Mouse (Mus musculus) granulocyte monocyte progenitor cell, adult 5-6 weeks (primary cell): Measurements from ENCODE around the gene Ppp1r36. TPM values are rescaled to one million over a fixed set of nuclear protein-coding genes. Genes with fewer than 3 reads are reported as not detected.
"Not testable (repeated sequence)": the region's sequence is repeated elsewhere in the genome, so short reads cannot be mapped to it uniquely, and the experiment has no call there.

Source experiments
- ATAC-seq: replicated peaks from 2 replicates; pipeline ENCODE4 v1.8.0; 2016; ENCODE audit warnings: mild to moderate bottlenecking, moderate TSS enrichment, inconsistent platforms; ENCODE audit not compliant: poor library complexity, severe bottlenecking
- total RNA-seq, 2 experiments: library from RNA; stranded (forward) in 1 of 2; stranded (reverse) in 1 of 2; fragments of 200-712, 200-1000 nt in 1 of 2; fragments of >200 nt in 1 of 2; fragmentation: Nextera tagmentation in 1 of 2; gene quantifications; 2 replicates each; pipeline ENCODE4 v1.2.3; 2014 to 2017

Gene Ppp1r36
- total RNA-seq, 2 experiments from 2014 or later: not detected

DNA sequence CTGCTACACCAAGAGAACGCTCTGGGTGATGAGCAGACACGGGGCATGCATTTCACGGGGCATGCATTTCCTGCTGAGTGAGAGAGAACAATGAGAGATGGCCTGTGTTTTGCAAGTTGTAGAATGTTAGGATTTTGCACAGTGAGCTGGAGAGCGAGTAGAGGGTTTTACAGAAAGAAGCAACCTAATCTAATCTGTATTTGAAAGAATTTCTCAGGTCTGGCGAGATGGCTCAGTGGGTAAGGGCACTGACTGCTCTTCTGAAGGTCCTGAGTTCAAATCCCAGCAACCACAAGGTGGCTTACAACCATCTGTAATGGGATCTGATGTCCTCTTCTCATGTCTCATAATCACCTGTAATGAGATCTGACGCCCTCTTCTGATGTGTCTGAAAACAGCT lies 26.1 kb downstream of the Ppp1r36 start:
- ATAC-seq: not testable (repeated sequence)

DNA sequence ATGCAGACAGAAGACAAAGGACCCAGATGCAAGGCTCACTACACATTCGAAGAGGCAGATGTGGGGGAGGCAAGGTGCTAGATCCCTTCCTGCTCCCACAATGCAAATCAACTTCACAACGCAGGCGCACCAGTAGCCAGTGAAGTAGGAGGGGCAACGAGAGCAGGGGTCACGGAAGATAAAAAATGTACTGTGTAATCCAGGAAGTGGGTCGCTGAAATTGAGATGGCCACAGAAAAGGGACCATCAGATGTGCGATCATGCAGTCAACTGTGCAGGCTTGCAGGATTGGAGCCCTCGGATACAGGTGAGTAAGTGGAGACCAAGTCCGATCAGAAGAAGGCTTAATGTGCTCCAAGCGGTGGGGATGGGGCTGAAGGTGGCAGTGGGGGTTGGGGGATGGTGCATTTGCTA lies 27.0 kb downstream of the Ppp1r36 start:
- ATAC-seq: peak; percentile 27; the same call in 1 of the 2 replicates

DNA sequence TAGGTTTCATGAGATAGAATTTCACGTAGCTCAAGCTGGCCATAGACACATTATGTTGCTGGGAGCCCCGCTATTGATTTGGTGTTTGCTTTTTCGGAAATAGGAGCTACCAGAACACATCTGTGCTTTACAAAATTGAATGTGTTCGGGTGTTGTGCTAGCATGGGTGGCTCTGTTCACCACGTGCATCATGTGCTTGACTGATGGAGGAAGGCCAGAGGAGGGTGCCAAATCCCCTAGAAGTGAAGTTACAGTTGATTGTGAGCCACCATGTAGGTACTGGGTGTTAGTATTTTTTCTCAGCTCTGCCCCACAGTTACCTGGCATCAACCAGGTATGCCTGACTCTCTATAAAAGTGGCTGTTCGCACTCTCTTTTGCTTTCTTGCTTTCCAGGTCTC lies 27.5 kb downstream of the Ppp1r36 start:
- ATAC-seq: no peak

DNA sequence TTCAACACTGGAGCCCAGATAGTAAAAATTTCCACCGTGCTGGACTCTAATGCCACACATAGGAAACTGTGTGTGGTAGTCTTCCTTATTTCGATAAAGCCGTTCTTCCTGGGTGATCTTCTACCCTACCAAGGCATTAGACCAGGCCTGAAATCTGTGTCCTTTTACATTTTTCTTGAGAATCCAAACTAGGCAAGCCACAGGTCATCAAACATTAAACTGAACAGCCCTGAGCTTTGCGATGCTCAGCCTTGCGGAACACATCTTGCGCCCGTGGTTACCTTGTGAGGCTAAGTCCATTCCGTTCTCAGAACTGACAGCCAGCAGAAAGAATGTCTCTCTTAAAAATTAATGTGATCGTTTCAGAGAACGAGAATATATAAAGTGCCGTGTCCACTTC lies 28.9 kb downstream of the Ppp1r36 start:
- ATAC-seq: no peak

DNA sequence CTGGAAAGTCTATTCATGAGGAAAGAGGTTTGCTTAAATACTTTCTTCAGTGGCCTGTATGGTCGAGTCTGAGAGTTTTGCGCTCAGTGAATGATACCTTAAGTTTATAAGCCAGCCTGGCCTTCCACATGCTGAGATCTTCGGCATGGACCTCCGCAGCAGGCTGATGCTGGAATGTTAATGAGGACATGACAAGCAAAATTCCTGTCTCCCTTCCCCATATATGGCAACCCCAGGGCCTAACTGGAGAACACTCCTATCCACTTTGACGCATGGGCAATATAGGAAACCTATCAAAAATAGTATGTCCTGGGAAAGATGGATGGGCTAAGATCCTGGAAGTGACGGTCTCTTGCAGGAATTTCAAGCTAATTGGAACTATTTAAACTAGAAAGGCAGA lies 30.8 kb downstream of the Ppp1r36 start:
- ATAC-seq: no peak

DNA sequence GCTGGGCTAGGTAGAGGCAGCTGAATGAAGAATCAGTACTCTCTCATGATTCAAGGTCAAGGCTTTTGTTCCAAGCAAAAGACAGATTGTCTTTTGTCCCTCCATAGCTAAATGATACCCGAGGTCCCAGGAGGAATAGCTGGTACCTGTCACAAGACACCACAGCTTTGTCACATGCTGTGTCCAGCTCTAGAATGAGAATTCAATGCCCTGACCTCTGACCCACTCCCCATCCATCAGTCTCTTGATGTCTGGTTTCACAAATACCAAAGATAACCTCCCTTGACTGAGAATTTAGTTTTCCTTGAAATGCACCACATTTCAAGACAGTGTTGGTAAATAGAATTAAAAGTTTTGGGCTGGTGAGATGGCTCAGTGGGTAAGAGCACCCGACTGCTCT lies 34.9 kb downstream of the Ppp1r36 start:
- ATAC-seq: no peak

DNA sequence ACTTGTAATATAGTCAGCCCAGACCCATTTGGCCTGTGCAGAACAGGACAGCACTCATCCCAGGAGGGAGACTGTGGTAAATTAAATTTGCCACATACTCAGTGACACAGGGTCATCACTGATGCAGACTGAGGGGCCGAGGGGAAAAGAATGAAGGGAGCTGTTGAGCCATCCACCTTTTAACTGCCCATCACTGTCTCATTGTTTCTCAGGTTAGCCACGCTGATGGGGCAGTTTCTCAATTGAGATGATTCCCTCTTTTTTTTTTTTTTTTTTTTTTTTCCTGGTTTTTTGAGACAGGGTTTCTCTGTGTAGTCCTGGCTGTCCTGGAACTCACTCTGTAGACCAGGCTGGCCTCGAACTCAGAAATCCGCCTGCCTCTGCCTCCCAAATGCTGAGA lies 41.1 kb downstream of the Ppp1r36 start:
- ATAC-seq: not testable (repeated sequence)

DNA sequence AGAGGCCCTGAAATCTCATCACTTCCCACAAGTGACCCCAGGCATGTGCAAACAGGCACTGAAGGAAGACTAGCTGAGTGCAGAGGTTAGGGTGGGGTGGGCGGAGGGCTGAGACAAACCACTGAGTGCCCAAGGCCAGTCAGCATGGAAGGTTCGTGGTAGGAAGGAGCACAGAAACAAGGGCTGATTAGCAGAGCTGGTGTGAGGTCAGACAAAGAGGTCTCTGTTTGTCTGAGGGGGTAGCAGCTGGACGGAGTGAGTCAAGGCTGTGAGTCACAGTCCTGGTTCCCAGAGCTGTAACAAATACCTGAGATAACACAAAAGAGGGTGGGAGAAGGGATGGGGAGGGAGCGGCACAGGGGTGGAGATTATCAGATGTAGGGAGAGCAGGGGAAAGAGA lies 41.7 kb downstream of the Ppp1r36 start:
- ATAC-seq: no peak

DNA sequence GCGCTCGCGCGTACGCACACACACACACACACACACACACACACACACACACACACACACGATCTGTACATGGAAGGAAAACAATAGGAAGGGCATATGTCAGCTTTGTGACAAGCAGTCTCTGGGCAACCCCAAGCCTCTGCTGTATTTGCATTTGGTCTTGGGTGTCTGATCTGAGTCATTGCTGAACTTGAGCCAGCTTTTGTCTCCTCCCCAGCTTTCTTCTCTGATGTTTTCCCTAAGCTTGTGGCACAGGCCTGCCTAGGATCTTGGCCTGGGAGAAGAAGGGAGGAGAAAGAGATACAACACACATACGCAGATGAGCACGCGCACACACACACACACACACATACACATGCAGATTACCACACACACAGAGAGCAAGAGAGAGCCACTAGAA lies 46.1 kb downstream of the Ppp1r36 start:
- no peak for ATAC-seq

DNA sequence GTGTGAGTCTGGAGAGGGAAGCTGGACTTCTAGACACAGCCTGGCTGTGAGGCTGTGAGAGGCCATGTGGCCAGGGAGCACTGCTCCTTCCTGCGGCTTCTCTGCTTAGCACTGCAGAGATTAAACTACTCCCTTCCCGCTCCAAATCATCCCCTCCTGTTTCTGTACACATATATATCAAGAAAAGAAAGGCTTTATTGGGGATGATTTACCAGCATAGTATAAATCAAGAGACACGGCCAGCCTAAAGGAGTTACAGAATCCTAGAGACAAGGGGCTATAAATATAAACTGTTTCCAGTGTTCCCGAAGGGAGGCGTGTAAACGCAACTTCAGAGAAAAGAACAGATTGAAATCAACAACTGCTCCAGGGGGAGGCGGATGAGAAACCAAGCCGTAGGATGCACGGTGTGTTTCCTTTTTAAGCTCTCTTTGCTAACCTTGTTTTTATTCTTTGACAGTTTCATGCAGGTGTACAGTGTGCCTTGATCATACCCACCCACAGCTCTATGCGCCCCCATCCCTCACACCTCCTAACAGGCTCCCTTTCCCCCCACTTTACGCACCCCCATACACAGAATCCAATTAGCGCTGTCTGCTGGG lies 47.4 kb downstream of the Ppp1r36 start:
- ATAC-seq: no peak

DNA sequence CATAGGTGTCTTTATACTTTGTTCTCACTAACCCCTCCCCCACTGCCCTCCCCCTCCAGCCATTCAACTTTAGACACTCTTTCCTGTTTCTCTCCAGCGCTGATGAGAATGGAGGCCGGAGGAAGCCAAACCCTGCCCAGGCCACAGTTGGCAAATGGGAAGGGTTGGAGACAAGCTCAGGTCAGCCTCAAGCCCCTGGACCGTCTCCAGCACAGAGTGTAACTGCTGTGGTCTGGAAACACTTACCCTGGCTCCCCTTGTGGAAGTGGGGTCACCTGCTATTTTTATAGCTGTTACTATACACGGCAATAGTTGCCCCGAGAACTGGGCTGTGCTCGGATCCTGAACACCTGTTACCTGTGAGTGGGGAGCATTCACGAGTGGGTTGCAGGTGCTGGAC lies 49.3 kb downstream of the Ppp1r36 start:
- ATAC-seq: peak; percentile 52

DNA sequence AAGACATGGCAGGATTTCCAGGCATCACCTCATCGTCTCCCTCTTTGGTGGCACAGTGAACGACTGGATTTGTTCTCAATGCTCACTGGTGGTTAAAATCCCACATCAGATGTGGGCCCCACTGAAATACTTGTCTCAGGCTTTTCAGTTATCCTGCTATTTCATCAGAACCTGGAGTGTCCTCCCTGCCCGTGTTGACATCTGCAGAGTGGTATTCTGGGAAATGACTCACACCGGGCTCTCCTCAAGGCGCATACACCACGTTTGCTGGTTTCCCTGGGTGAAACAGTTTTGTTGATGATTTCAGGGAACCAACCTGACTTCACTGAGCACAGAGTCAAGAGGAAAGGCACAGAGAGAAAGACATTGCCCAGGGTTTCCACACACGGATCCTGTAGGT lies 49.9 kb downstream of the Ppp1r36 start:
- peak; percentile 82 for ATAC-seq

DNA sequence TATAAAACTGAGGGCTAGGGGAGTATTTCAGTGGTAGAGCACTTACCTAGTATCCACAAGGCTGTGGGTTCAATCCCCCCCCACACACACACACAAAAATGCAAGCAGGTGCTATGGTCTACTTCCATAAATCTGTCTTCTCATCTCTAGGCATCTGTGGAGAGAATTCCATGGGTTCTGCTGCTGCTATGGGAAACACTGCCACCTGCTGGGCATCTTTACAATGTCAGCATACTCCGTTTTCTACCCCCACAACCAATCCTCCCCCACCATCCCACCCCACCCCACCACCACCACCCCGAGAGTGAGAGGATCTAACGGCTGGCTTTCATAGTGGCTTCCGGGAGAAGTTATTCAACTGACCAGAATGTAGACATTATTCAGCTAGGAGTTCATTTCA lies 54.7 kb downstream of the Ppp1r36 start:
- ATAC-seq: peak; percentile 69

DNA sequence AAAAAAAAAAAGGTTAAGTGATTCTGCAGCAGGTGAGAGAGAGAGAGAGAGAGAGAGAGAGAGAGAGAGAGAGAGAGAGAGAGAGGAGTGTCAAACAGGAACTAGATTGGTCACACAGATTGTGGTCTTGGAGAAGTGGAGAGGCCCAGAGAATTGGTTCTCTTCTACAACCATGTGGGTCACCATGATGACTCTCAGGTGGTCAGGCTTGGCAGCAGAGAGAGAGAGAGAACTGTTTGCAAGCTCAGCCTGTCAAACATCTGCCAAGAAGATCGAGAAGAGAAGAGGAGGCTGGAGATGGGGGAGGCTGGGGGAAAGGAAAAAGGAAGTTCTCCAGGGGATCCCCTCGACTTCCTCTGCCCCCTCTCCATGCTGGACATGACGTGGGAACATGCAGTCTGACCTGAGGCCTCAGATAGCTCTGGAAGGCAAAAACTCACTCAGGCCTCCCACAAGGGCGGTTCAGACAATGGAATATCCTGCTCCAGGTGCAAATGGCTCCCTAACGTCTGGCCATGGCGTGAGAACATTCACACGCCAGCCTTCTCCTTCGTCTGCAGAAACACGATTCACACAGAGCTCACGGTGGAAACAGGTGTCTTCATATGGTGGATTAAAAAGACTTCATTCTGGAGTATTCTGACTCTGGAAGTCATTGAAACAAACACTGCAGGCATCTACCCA lies 56.4 kb downstream of the Ppp1r36 start:
- peak; percentile 58 for ATAC-seq

DNA sequence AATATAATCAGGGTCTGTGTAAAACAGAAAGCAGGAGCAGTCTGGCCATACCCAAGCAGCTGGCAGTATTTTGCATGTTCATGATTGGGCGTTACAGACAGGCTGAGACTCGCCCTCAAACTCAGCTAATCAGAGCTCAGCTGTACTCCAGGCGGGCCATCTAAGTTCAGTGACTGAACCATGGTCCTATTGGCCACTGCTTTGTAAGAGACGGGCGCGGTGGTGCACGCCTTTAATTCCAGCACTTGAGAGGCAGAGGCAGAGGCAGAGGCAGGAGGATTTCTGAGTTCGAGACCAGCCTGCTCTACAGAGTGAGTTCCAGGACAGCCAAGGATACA lies 56.9 kb downstream of the Ppp1r36 start:
- no peak for ATAC-seq

DNA sequence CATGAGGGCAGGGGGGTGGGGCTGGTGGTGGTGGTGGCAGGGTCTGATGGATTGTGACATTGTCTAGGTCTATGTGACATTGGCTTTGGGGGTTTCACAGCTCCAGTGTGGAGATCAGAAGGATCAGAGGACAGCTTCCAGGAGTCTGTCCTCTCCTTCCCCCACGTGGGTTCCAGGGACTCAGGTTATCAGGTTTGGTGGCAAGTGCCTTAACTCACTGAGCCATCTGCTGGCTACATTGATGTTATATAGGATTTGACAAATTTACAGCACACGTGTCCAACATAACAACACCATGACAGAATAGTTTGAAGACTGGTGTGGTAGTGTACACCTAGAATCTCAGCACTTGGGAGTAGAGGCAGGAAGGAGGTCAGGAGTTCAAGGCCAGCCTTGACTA lies 57.5 kb downstream of the Ppp1r36 start:
- peak; percentile 15; the same call in 1 of the 2 replicates for ATAC-seq

DNA sequence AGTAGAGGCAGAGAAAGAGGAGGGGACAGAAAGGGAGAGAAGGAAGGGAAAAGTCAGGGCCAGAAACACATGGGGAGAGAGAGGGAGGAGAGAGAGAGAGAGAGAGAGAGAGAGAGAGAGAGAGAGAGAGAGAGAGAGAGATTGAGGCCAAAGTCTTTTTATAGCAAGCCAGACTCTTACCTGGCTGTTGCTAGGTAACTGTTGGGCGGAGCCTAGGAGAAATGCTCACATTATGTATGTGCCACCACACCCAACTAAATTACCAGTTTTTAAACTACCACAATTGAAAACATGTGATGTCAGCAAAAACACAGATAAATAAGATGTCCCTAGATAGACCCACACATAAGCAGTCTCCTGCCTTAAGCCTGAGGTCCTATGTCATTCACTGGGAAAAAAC lies 58.8 kb downstream of the Ppp1r36 start:
- no peak for ATAC-seq

DNA sequence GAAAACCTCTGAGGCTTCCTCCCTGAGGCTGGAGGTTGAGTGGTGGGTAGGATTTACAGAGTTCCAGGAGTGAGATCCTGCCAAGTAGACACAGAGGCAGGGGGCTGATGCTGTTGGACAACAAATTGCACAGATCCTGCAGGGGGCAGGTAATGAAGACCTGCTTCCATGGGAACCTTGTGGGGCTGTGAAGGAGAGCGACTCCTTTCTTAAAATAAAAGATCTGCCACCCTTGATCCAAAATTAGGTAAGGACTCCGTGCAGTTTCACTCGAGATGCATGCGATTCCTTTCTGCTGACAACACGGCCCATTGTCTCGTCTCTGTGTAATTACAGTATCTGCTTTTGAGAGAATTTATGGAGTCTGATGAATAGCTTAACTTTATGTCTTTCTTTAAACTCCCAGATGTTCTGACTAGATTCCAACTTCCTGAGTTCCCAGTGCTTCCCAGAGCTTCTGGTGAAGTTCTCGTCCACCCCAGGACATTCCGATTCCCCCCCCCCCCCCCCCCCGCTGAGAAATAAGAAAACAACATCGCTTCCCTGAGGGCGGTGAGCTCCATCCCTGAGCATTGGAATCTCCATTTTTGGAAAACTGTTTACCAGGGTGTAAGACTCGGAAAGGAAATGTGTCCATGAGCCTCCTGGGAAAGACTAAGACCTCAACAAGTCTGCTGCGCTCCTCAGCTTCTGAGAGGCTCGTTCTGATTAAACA lies 61.1 kb downstream of the Ppp1r36 start:
- no peak for ATAC-seq

DNA sequence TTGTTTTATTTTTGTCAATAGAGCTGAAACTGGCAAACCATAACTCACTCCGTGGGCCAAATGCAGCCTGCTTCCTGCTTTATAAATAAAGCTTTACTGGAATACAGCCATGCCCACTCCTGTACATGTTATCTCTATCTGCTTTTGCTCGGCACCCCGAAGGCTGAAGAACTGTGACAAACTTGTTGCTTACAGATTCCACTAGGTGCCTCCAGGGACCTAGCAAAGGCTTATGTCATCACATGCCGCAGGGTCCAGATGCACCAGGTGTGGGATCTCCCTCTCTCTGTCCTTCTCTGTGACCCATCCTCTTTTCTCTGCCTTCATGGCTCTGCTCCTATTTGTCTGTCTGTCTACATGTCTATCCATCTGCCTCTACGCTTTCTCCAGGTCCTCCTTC lies 61.8 kb downstream of the Ppp1r36 start:
- ATAC-seq: no peak

DNA sequence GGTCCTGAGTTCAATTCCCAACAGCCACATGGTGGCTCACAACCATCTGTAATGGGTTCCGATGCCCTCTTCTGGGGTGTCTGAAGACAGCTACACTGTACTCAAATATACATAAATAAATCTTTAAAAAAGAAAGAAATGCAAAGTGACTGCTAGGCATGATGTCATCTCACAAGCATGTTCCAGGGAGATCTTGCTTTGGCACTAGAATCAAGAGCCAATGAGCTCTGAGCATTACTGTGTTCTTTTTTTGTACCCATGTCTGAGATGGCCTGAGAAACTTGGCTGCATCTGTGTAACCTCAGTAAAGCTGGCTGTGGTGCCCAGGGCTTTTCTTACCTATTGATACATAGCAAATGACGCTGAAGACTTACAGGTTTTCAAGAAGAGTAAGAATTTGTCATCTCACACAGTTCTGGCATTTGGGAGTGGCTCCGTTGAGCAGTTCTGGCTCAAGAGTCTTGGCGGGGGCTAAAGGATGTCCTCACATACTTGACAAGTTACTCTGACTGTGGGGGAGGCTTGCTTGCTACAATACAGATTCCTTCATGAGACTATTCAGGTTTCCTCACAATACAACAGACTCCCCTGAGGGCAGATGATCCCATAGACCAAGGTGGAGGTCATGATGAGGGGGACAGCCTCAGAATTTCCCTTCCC lies 62.6 kb downstream of the Ppp1r36 start:
- ATAC-seq: no peak

DNA sequence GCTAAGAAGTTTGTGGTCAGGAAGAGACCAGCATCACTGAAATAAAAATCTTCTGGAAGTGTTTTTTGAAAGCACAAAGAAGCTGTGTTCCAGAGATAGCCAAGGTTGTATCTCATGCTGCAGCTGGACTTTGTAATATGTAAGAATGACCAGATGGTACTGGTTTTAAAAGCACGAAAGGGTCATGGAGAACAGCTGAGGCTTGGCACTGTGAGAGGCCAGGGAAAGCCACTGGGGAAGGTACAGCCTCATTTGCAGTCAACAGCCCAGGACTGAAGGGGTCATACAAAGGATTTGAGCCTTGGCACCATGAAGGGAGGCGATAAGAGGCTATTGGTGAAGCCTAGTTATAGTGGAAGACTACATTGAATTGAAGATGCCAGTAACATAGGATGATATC lies 65.1 kb downstream of the Ppp1r36 start:
- no peak for ATAC-seq
